Mouse (Mus musculus) neutrophil, adult 59 days (primary cell): ENCODE data around the gene Map4k3. TPM values are rescaled to one million over a fixed set of nuclear protein-coding genes. Genes with fewer than 3 reads are reported as not detected.

Experiments used
- total RNA-seq, 2 experiments: library from RNA; stranded (reverse); gene quantifications; 1 replicate in 1 of 2; 2 replicates in 1 of 2; pipeline ENCODE4 v1.2.4; 2023

The Map4k3 gene
- 1 to 10 TPM; 3.9 to 4.2 TPM for total RNA-seq

GRCm38 (mm10) chr17:80728062-80728858 lies at the start of gene Map4k3:
Gene Map4k3, minus strand, starts transcription at chr17:80728485.

GRCm38 (mm10) chr17:80577639-80578038 lies 150.6 kb downstream of the Map4k3 start, which contains the start of gene Cdkl4:
Gene Cdkl4, minus strand, starts transcription at chr17:80577813.

Other genes with a start within 250 kb of the Map4k3 start
- 10 to 100 TPM; 10.3 to 12.2 TPM for gene Sos1, start 248.0 kb downstream of the Map4k3 start, total RNA-seq
- gene Cdkl4, start 150.7 kb downstream of the Map4k3 start, total RNA-seq: 1 to 10 TPM in 1 of 2 experiments, under 1 TPM in 1; 0.49 to 1.2 TPM
- gene Tmem178, start 216.1 kb upstream of the Map4k3 start, total RNA-seq: under 1 TPM; 0.44 to 0.47 TPM